Mouse (Mus musculus) intestine, embryonic 16.5 days (tissue): ENCODE data around the gene Arpp21. TPM values are rescaled to one million over a fixed set of nuclear protein-coding genes. Genes with fewer than 3 reads are reported as not detected.
A peak's percentile ranks its signal among the peaks of the same experiment; 100 is the strongest.

ENCODE experiments used
- ATAC-seq: fragments of 200-750 bp; cut with Nextera tagmentation; 2 replicates; pipeline ENCODE4 v1.8.0; 2017; ENCODE audit warnings: moderate TSS enrichment, moderate library complexity
- H3K27ac ChIP-seq: fragments of 300-500 bp; sonication (generic); 2 replicates; pipeline ENCODE4 v1.5.1; 2014; ENCODE audit warnings: mild to moderate bottlenecking, low read length
- H3K27me3 ChIP-seq: fragments of 300-500 bp; sonication (generic); replicated peaks from 2 replicates; pipeline ENCODE4 v1.6.1; 2014; ENCODE audit warnings: low read length, control low read depth, mixed read lengths; ENCODE audit not compliant: control insufficient read depth, insufficient read depth
- H3K36me3 ChIP-seq: fragments of 300-500 bp; sonication (generic); 2 replicates; pipeline ENCODE4 v1.6.1; 2014; ENCODE audit warnings: low read length, control low read depth; ENCODE audit not compliant: control insufficient read depth, insufficient read depth
- H3K4me1 ChIP-seq: fragments of 300-500 bp; sonication (generic); 2 replicates; pipeline ENCODE4 v1.6.1; 2014; ENCODE audit warnings: low read length, control low read depth, mixed read lengths; ENCODE audit not compliant: control insufficient read depth, insufficient read depth
- H3K4me2 ChIP-seq: fragments of 300-500 bp; sonication (generic); 2 replicates; pipeline ENCODE4 v1.6.1; 2014; ENCODE audit warnings: low read depth, low read length, control low read depth
- H3K4me3 ChIP-seq: fragments of 300-500 bp; sonication (generic); 2 replicates; pipeline ENCODE4 v1.5.1; 2014; ENCODE audit warnings: mild to moderate bottlenecking, low read length
- H3K9ac ChIP-seq: fragments of 300-500 bp; sonication (generic); 2 replicates; pipeline ENCODE4 v1.6.1; 2014; ENCODE audit warnings: low read depth, low read length
- H3K9me3 ChIP-seq: fragments of 300-500 bp; sonication (generic); 2 replicates; pipeline ENCODE4 v1.6.1; 2016; ENCODE audit warnings: low read length, control low read depth; ENCODE audit not compliant: control insufficient read depth
- WGBS: fragments of 180-500 bp; shearing (Covaris S2); extraction: QIAGEN DNeasy Blood & Tissue Kit; methylation state at CpG from one replicate; pipeline ENCODE4 v1.1.7; 2014; 5-methylcytosine and 5-hydroxymethylcytosine counted together
- polyA plus RNA-seq: library from polyadenylated mRNA; unstranded; fragments of >200 nt; fragmentation: Nextera tagmentation; extraction: Ambion mirVana; gene quantifications from 2 replicates; pipeline ENCODE4 v1.2.1, GENCODE M21; 2015

Gene Arpp21
- polyA plus RNA-seq, 1 experiment from 2014 or later = 0.73 TPM

DNA sequence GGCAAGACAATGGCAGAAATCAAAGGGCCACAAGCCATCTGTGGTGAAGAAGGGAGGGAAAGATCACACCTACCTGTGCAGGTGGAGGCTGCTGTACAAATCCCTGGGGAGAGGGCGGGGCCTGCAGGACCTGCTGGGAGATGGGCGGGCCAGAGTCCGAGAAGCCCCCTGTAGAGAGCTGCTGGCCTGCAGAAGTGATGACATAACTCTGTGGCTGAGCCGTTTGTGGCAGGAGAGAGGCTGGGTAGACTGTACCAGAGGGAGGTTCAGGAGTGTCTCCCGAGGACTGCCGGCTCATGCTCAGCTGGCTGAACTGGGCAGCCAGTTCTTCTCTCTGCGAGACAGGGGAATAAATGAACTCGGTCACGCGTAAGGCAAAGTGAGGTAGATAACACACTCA, 111.1 kb downstream of the Arpp21 start:
- Histone ChIP-seq H3K4me3 (no peak overlapping the region), H3K27ac (no peak overlapping the region), H3K9ac (no peak overlapping the region), H3K4me1 (no peaks in the 10 kb centered on the region), H3K36me3 (no peaks in the 10 kb centered on the region), H3K4me2 (no peak overlapping the region), H3K9me3 (no peaks in the 10 kb centered on the region), H3K27me3 (no peaks in the 10 kb centered on the region)
- 25% methylated on average over 10 of the region's 10 CpGs for WGBS
- ATAC-seq = no peak

DNA sequence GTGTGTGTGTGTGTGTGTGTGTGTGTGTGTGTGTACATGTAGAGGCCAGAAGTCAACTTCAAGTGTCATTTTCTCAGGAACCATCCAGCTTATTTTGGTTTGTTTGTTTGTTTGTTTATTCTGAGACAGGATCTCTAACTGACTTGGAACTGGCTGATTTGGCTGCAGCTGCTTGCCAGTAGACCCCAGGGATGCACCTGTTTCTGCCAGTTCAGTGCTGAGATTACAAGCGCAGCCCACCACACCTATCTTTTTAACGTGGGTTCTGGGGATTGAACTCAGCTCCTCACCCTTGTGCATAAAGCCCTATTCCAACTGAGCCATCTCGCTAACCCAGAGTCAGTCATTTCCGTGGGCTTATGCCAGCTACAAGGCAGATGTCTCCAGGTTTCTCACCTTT, 111.6 kb downstream of the Arpp21 start:
- Histone ChIP-seq H3K4me1 (no peaks in the 10 kb centered on the region), H3K27me3 (peaks cover 3% of the 10 kb centered on the region; the same call in 1 of the 2 replicates), H3K9ac (no peak overlapping the region), H3K27ac (no peak overlapping the region), H3K9me3 (no peaks in the 10 kb centered on the region), H3K4me3 (no peak overlapping the region), H3K4me2 (no peak overlapping the region), H3K36me3 (no peaks in the 10 kb centered on the region)
- ATAC-seq = no peak
- WGBS = 60% methylated on average over 4 of the region's 4 CpGs

DNA sequence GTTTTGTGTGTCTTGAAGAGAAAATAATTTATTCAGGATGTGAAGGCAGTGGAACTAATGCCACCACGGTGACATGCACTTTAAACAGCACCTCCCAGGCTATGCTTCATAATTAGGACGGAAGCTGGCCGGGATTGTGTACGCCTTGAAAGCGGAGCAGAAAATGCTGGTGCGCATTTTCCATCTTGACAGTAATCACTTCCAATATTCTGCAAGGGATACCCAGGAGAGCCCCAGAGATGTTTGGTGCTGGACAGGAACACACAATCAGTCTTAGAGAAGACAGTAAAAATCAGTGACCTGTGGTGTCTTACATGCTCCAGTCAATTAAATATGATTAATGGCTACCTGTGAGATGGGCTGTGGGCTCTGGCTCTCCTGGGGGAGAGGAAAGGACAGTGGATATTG, 112.3 kb downstream of the Arpp21 start:
- 64% methylated on average over 6 of the region's 6 CpGs for WGBS
- no peak for ATAC-seq
- Histone ChIP-seq H3K4me1 (no peaks in the 10 kb centered on the region), H3K4me3 (no peak overlapping the region), H3K9me3 (no peaks in the 10 kb centered on the region), H3K4me2 (no peak overlapping the region), H3K27ac (no peak overlapping the region), H3K27me3 (peaks cover 9% of the 10 kb centered on the region), H3K9ac (no peak overlapping the region), H3K36me3 (no peaks in the 10 kb centered on the region)

DNA sequence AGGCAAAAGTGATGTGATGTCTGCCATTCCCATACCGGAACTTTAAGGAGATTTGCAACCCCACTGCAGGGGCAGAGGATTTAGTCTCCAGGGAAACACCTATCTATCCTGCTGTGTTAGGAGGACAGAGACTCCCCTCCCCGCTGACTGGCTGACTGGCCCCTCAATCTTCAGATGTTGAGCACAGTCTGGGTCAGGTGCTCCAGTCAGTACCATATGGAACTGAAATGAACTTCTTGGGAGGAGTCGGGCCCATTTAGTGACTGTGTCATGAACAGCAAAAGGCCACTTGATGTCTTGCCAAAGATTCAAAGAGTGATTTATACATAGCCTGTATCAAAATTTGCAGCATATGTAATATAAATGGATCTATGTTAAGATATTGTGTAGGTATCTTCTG, 116.2 kb downstream of the Arpp21 start:
- H3K36me3 ChIP-seq = no peaks in the 10 kb centered on the region
- no peak overlapping the region for H3K4me3 ChIP-seq
- no peak for ATAC-seq
- no peaks in the 10 kb centered on the region for H3K4me1 ChIP-seq
- H3K4me2 ChIP-seq = no peak overlapping the region
- no peak overlapping the region for H3K9ac ChIP-seq
- no peak overlapping the region for H3K27ac ChIP-seq
- H3K9me3 ChIP-seq = no peaks in the 10 kb centered on the region
- peaks cover 15% of the 10 kb centered on the region for H3K27me3 ChIP-seq
- WGBS = 38% methylated on average over 3 of the region's 3 CpGs

DNA sequence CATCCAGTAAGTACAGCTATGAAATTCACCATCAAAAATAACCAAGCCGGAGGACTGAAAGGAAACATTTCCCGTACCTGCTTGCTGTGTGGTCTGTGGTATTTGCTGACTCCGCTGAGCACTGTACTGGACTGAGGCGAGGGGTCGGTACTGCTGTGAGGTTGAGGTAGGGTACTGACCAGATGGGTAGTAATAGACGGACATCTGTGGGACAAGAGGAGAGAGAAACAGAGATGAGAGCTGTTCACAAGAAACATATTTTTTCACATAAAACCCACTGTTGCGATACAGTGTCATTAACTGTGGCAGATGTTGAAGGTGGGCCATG, 116.7 kb downstream of the Arpp21 start:
- WGBS = 28% methylated on average over 7 of the region's 7 CpGs
- no peaks in the 10 kb centered on the region for H3K36me3 ChIP-seq
- no peak for ATAC-seq
- H3K9me3 ChIP-seq = no peaks in the 10 kb centered on the region
- peaks cover 15% of the 10 kb centered on the region for H3K27me3 ChIP-seq
- H3K4me2 ChIP-seq = peak overlapping the region; percentile 45; the same call in 1 of the 2 replicates
- H3K27ac ChIP-seq = no peak overlapping the region
- H3K9ac ChIP-seq = no peak overlapping the region
- no peak overlapping the region for H3K4me3 ChIP-seq
- H3K4me1 ChIP-seq = no peaks in the 10 kb centered on the region

DNA sequence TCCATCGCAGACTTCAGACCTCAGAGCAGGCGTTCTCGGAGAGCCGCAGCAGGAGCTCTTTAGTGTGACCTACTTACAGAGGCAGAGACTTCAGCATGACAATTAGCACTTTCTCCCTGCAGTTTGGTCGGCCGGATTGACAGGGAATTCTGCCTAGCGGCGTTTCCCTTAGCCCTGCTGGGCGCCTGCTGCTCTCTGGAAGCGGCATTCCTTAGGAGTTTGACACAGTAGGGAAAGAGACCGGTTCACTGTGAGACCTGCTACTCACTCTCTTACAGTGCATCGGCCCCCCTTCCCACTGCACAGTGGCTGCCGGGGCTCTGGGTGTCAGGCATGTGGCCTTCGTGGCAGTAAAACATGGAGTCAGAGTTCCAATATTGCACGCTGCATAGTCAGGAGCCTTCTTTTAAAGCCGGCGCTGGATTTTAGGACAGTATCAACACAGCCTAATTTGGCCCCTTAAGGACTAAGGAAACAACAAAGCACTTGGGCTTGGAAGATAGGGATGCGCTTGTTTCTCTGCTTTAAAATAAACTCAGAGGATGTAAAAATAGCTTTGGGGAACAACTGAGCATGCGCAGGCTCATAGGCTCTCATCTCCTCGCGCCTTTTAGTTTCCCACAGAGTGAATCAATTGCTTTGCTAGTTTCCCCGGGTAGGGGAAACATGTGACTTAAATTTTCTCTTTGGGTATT, 117.2 kb downstream of the Arpp21 start:
- H3K4me3 ChIP-seq = peak overlapping the region; percentile 10; the same call in 1 of the 2 replicates
- no peaks in the 10 kb centered on the region for H3K4me1 ChIP-seq
- no peak for ATAC-seq
- 0 out of 2 replicates have a peak overlapping the region, but pooled peaks have one; percentile 12 for H3K9ac ChIP-seq
- peak overlapping the region; percentile 45 for H3K4me2 ChIP-seq
- peaks cover 15% of the 10 kb centered on the region for H3K27me3 ChIP-seq
- H3K9me3 ChIP-seq = no peaks in the 10 kb centered on the region
- H3K27ac ChIP-seq = no peak overlapping the region
- no peaks in the 10 kb centered on the region for H3K36me3 ChIP-seq
- 2% methylated on average over 22 of the region's 22 CpGs for WGBS

DNA sequence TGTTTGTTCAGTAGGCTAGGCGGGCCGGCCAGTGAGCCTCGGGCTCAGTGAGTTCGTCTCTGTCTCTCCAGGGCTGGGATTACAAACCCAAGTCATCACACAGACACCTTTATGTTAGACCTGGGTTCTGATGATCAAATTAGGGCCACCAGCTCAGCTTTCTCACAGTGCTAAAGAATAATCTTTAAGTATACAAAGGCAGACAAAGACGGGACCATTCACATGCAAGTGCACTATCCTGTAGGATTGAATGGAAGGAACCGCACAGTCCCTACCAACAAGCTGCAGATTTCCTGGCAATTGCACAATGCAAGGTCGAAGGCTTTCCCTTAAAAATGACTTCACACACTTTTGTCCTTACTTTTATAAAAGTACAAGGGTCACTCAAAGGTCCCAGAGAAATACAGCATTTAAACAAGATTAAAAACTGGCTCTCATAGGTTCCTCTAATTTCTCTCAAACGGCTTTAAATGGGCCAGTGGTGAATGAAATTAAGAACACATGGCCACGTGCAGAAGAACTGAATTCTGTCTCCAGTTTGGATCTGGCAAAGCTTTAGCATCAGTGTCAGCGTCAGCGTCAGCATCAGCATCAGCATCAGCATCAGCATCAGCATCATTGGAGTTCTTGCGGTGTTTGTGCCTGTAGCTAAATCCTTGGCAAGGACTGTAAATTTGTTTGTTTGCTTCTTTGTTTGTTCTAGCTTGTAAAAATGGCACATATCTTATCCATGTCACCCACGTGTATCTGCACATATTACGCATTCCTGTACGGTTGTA, 117.9 kb downstream of the Arpp21 start:
- Histone ChIP-seq H3K4me1 (no peaks in the 10 kb centered on the region), H3K9me3 (no peaks in the 10 kb centered on the region), H3K27ac (no peak overlapping the region), H3K4me3 (no peak overlapping the region), H3K36me3 (no peaks in the 10 kb centered on the region), H3K27me3 (peaks cover 15% of the 10 kb centered on the region), H3K4me2 (peak overlapping the region; percentile 45; the same call in 1 of the 2 replicates), H3K9ac (no peak overlapping the region)
- 27% methylated on average over 15 of the region's 15 CpGs for WGBS
- ATAC-seq = no peak

DNA sequence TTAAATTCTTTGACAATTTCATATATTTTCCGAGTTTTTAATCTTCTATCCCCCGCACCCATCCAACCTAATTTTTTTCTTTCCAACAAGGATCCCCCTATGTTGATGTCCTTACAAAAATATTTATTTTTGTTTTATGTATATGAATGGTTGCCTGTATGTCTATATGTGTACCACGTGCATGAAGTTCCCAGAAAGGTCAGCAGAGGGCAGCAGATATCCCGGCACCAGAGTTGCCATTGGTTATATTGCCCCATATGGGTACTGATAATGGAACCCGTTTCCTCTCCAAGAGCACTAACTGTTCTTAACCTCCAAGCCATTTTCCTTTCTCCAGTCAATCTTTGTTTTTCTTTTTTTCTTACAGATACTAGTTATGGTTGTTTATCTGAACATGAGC, 124.1 kb downstream of the Arpp21 start:
- no peaks in the 10 kb centered on the region for H3K4me1 ChIP-seq
- no peak overlapping the region for H3K4me3 ChIP-seq
- ATAC-seq = no peak
- H3K9ac ChIP-seq = no peak overlapping the region
- H3K27me3 ChIP-seq = no peaks in the 10 kb centered on the region
- no peaks in the 10 kb centered on the region for H3K36me3 ChIP-seq
- no peak overlapping the region for H3K27ac ChIP-seq
- H3K9me3 ChIP-seq = no peaks in the 10 kb centered on the region
- WGBS = 89% methylated on average over 5 of the region's 5 CpGs
- H3K4me2 ChIP-seq = no peak overlapping the region

DNA sequence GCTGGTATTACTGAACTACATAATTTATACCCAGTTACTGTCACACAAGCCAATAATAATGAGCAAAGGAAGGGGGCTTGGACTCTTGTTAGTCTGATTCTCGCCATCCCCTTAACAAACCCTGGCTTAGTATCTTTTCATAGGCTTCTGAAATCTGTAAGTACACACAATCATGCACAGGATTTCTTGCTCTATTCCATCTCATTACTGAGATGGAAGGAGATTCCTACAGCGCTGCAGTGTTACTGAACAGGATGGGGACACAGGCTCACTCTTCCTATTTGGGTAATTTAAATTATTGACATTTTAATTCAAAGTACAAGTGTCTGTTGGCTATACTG, 132.9 kb downstream of the Arpp21 start:
- no peaks in the 10 kb centered on the region for H3K4me1 ChIP-seq
- no peak overlapping the region for H3K27ac ChIP-seq
- no peaks in the 10 kb centered on the region for H3K27me3 ChIP-seq
- 72% methylated on average over 2 of the region's 2 CpGs for WGBS
- no peak for ATAC-seq
- H3K9me3 ChIP-seq = no peaks in the 10 kb centered on the region
- H3K36me3 ChIP-seq = no peaks in the 10 kb centered on the region
- no peak overlapping the region for H3K9ac ChIP-seq
- H3K4me3 ChIP-seq = no peak overlapping the region
- H3K4me2 ChIP-seq = no peak overlapping the region
